Mouse (Mus musculus) hindbrain, embryonic 15.5 days (tissue): ENCODE data around the gene Mcidas. TPM values are rescaled to one million over a fixed set of nuclear protein-coding genes. Genes with fewer than 3 reads are reported as not detected.

ENCODE experiments used
- ATAC-seq: fragments of 200-750 bp; cut with Nextera tagmentation; 2 replicates; pipeline ENCODE4 v1.8.0; 2017; ENCODE audit warnings: low read depth, moderate number of reproducible peaks, moderate TSS enrichment; ENCODE audit not compliant: low FRiP score
- H3K27ac ChIP-seq: fragments of 300-500 bp; sonication (generic); replicated peaks from 2 replicates; pipeline ENCODE4 v1.5.1; 2015; ENCODE audit warnings: mild to moderate bottlenecking, inconsistent platforms
- H3K27me3 ChIP-seq: fragments of 300-500 bp; sonication (generic); 2 replicates; pipeline ENCODE4 v1.6.1; 2015; ENCODE audit warnings: control low read depth, inconsistent platforms
- H3K36me3 ChIP-seq: fragments of 300-500 bp; sonication (generic); 2 replicates; pipeline ENCODE4 v1.6.1; 2015; ENCODE audit warnings: control low read depth, inconsistent platforms
- H3K4me1 ChIP-seq: fragments of 300-500 bp; sonication (generic); replicated peaks from 2 replicates; pipeline ENCODE4 v1.6.1; 2015; ENCODE audit warnings: control low read depth, inconsistent platforms
- H3K4me2 ChIP-seq: fragments of 300-500 bp; sonication (generic); 2 replicates; pipeline ENCODE4 v1.6.1; 2015; ENCODE audit warnings: moderate library complexity, mild to moderate bottlenecking, inconsistent platforms
- H3K4me3 ChIP-seq: fragments of 300-500 bp; sonication (generic); 2 replicates; pipeline ENCODE4 v1.5.1; 2015; ENCODE audit warnings: mild to moderate bottlenecking, inconsistent platforms
- H3K9ac ChIP-seq: fragments of 300-500 bp; sonication (generic); 2 replicates; pipeline ENCODE4 v1.6.1; 2015; ENCODE audit warnings: inconsistent platforms
- H3K9me3 ChIP-seq: fragments of 300-500 bp; sonication (generic); 2 replicates; pipeline ENCODE4 v1.6.1; 2016; ENCODE audit warnings: control low read depth, inconsistent platforms
- WGBS: fragments of 180-500 bp; shearing (Covaris S2); methylation state at CpG from one replicate; pipeline ENCODE4 v1.1.7; 2015; 5-methylcytosine and 5-hydroxymethylcytosine counted together
- polyA plus RNA-seq: library from polyadenylated mRNA; unstranded; fragments of >200 nt; fragmentation: Nextera tagmentation; extraction: Ambion mirVana; gene quantifications from 2 replicates; pipeline ENCODE4 v1.2.1, GENCODE M21; 2015

Mcidas gene
- polyA plus RNA-seq, 1 experiment from 2014 or later: 1.3 TPM

- 74% methylated on average over 8 of the region's 8 CpGs for WGBS
- no peak for ATAC-seq
- no peak overlapping the region for H3K4me3 ChIP-seq
These were observed 28.8 kb downstream of the Mcidas start for GRCm38 (mm10) chr13:113022467-113022866.

GRCm38 (mm10) chr13:113023274-113024143 is 29.9 kb downstream of the Mcidas start:
- no peak for ATAC-seq
- Histone ChIP-seq H3K4me2 (no peak overlapping the region), H3K9me3 (no peaks in the 10 kb centered on the region), H3K4me3 (no peak overlapping the region), H3K9ac (no peak overlapping the region), H3K36me3 (no peaks in the 10 kb centered on the region), H3K27ac (no peak overlapping the region), H3K27me3 (no peaks in the 10 kb centered on the region), H3K4me1 (no peaks in the 10 kb centered on the region)
- 89% methylated on average over 17 of the region's 17 CpGs for WGBS

More at GRCm38 (mm10) chr13:113022467-113022866, 28.8 kb downstream of the Mcidas start:
- no peaks in the 10 kb centered on the region for H3K27me3 ChIP-seq
- no peaks in the 10 kb centered on the region for H3K9me3 ChIP-seq
- no peak overlapping the region for H3K4me2 ChIP-seq
- H3K36me3 ChIP-seq: no peaks in the 10 kb centered on the region
- H3K9ac ChIP-seq: no peak overlapping the region
- H3K4me1 ChIP-seq: no peaks in the 10 kb centered on the region
- H3K27ac ChIP-seq: no peak overlapping the region

GRCm38 (mm10) chr13:113031351-113031750 is 37.7 kb downstream of the Mcidas start:
- H3K9me3 ChIP-seq: no peaks in the 10 kb centered on the region
- peaks cover 29% of the 10 kb centered on the region for H3K27me3 ChIP-seq
- ATAC-seq: peak; percentile 32
- no peaks in the 10 kb centered on the region for H3K36me3 ChIP-seq
- H3K4me2 ChIP-seq: peak overlapping the region; percentile 86
- H3K4me1 ChIP-seq: peaks cover 21% of the 10 kb centered on the region
- WGBS: under 1% methylated on average over 7 of the region's 7 CpGs
- peak overlapping the region; percentile 59 for H3K9ac ChIP-seq
- peak overlapping the region; percentile 84; the same call in 1 of the 2 replicates for H3K27ac ChIP-seq
- H3K4me3 ChIP-seq: peak overlapping the region; percentile 70

GRCm38 (mm10) chr13:113031792-113032571 is 38.3 kb downstream of the Mcidas start:
- Histone ChIP-seq H3K4me1 (peaks cover 21% of the 10 kb centered on the region), H3K4me2 (peak overlapping the region; percentile 86), H3K4me3 (peak overlapping the region; percentile 70), H3K27me3 (peaks cover 29% of the 10 kb centered on the region), H3K9ac (peak overlapping the region; percentile 59), H3K9me3 (no peaks in the 10 kb centered on the region), H3K36me3 (no peaks in the 10 kb centered on the region), H3K27ac (peak overlapping the region; percentile 84)
- under 1% methylated on average over 40 of the region's 40 CpGs for WGBS
- ATAC-seq: peak; percentile 69

GRCm38 (mm10) chr13:113032831-113033230 is 39.2 kb downstream of the Mcidas start:
- ATAC-seq: no peak
- Histone ChIP-seq H3K9me3 (no peaks in the 10 kb centered on the region), H3K9ac (no peak overlapping the region), H3K27me3 (peaks cover 33% of the 10 kb centered on the region), H3K36me3 (no peaks in the 10 kb centered on the region), H3K4me1 (peaks cover 21% of the 10 kb centered on the region), H3K4me3 (no peak overlapping the region), H3K4me2 (peak overlapping the region; percentile 86), H3K27ac (no peak overlapping the region)

- 2% methylated on average over 11 of the region's 11 CpGs for WGBS
- Histone ChIP-seq H3K36me3 (no peaks in the 10 kb centered on the region), H3K9ac (peak overlapping the region; percentile 43; the same call in 1 of the 2 replicates), H3K4me1 (peaks cover 21% of the 10 kb centered on the region), H3K9me3 (no peaks in the 10 kb centered on the region), H3K27me3 (peaks cover 35% of the 10 kb centered on the region), H3K4me3 (peak overlapping the region; percentile 48), H3K27ac (no peak overlapping the region), H3K4me2 (peak overlapping the region; percentile 97)
- ATAC-seq: no peak
These were observed 40.7 kb downstream of the Mcidas start for GRCm38 (mm10) chr13:113034271-113034886.

- no peak within 1 kb of the TSS for H3K27ac ChIP-seq
- WGBS: under 1% methylated on average over 46 of the region's 46 CpGs
- peaks cover 32% of the 10 kb centered on the region for H3K27me3 ChIP-seq
- peak within 1 kb of the TSS; percentile 48 for H3K4me3 ChIP-seq
- no peaks in the 10 kb centered on the region for H3K36me3 ChIP-seq
- H3K4me1 ChIP-seq: peaks cover 21% of the 10 kb centered on the region
- no peaks in the 10 kb centered on the region for H3K9me3 ChIP-seq
- no peak for ATAC-seq
- peak within 1 kb of the TSS; percentile 97 for H3K4me2 ChIP-seq
- H3K9ac ChIP-seq: peak within 1 kb of the TSS; percentile 43
These were observed 41.3 kb downstream of the Mcidas start, which contains the start of gene Cdc20b for GRCm38 (mm10) chr13:113034950-113035421. TSS of gene Cdc20b (plus strand) at chr13:113035111.

- peak; percentile 82 for ATAC-seq
- peaks cover 21% of the 10 kb centered on the region for H3K4me1 ChIP-seq
- H3K4me3 ChIP-seq: peak overlapping the region; percentile 48
- H3K27ac ChIP-seq: no peak overlapping the region
- H3K4me2 ChIP-seq: peak overlapping the region; percentile 97
- H3K36me3 ChIP-seq: no peaks in the 10 kb centered on the region
- peaks cover 27% of the 10 kb centered on the region for H3K27me3 ChIP-seq
- 0% methylated on average over 4 of the region's 4 CpGs for WGBS
- no peaks in the 10 kb centered on the region for H3K9me3 ChIP-seq
- H3K9ac ChIP-seq: no peak overlapping the region
These were observed 42.2 kb downstream of the Mcidas start for GRCm38 (mm10) chr13:113035852-113036251.

- Histone ChIP-seq H3K27me3 (no peaks in the 10 kb centered on the region), H3K4me3 (no peak overlapping the region), H3K36me3 (no peaks in the 10 kb centered on the region), H3K4me2 (peak overlapping the region; percentile 81), H3K4me1 (peaks cover 3% of the 10 kb centered on the region; the same call in 1 of the 2 replicates), H3K27ac (no peak overlapping the region), H3K9me3 (no peaks in the 10 kb centered on the region), H3K9ac (no peak overlapping the region)
- WGBS: 81% methylated on average over 3 of the region's 3 CpGs
- no peak for ATAC-seq
These were observed 51.2 kb downstream of the Mcidas start for GRCm38 (mm10) chr13:113044876-113045275.

GRCm38 (mm10) chr13:113045458-113046110 is 51.9 kb downstream of the Mcidas start:
- Histone ChIP-seq H3K27ac (0 out of 2 replicates have a peak overlapping the region, but pooled peaks have one; percentile 34), H3K9me3 (no peaks in the 10 kb centered on the region), H3K27me3 (no peaks in the 10 kb centered on the region), H3K4me1 (peaks cover 3% of the 10 kb centered on the region; the same call in 1 of the 2 replicates), H3K9ac (peak overlapping the region; percentile 35), H3K4me3 (peak overlapping the region; percentile 48), H3K4me2 (peak overlapping the region; percentile 81), H3K36me3 (no peaks in the 10 kb centered on the region)
- 26% methylated on average over 18 of the region's 18 CpGs for WGBS
- ATAC-seq: no peak
